Mouse (Mus musculus) heart, postnatal 0 days (tissue): ENCODE results near the gene Ccnq.

Experiments used
- CTCF ChIP-seq: IDR thresholded peaks from 2 replicates; pipeline ENCODE4 v1.5.1; 2016; ENCODE audit warnings: antibody characterized with exemption, control low read depth, low read depth
- EP300 ChIP-seq: IDR thresholded peaks from 2 replicates; pipeline ENCODE4 v1.6.1; 2016; ENCODE audit warnings: antibody characterized with exemption, low read depth

GRCm38 (mm10) chr11:78717655-78718054 is 33.9 kb downstream of the Ccnq start:
- TF ChIP-seq CTCF = no peak
- no peak for TF ChIP-seq EP300
